Mouse (Mus musculus): ENCODE results near the gene Slk. TPM values are rescaled to one million over a fixed set of nuclear protein-coding genes. Genes with fewer than 3 reads are reported as not detected.
"Not testable (repeated sequence)": the region's sequence is repeated elsewhere in the genome, so short reads cannot be mapped to it uniquely, and the experiment has no call there.

Gene Slk
- total and polyA plus RNA-seq, 3 experiments = 21.1 to 33.6 (median 25.5) TPM

DNA sequence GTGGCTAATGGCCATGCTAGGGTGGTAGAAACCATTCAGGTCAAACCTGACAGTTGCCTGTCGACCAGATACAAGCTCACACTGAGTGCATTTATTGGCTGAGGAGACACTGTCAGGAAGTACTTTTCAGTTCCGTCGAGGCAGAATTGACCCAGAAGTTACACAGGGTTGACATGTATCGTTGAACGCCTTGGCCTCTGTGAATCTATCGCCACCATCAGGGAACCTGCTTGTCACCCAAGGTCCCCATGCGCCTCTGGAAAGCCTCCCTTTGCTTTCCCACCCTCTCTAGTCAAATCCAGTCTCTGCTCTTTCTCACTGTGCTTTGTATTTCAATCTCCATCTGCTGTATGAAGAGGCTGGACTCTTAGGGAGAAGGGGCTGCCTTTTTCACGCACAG is 13.5 kb upstream of the Slk start:
- in situ Hi-C loops (cut with MboI; ENCODE audit: low pct_ligation_motif_present, low pct_unique_long_range_greater_than_20kb, low sequenced_read_pairs) (no loop called here), dilution Hi-C loops (cut with MboI; ENCODE audit: extremely low pct_ligation_motif_present, extremely low pct_unique_long_range_greater_than_20kb, low sequenced_read_pairs) (no loop called here)
- no peak for DNase-seq (ENCODE audit: extremely low read depth)
- Histone ChIP-seq H3K4me1 (ENCODE audit: control insufficient read depth in 1 of 2, insufficient read depth in 2 of 2) (no peaks in the 10 kb centered on the region), H3K36me3 (replicated peaks in 1 of 2; ENCODE audit: control insufficient read depth in 1 of 2, insufficient read depth in 1 of 2, low read length in 1 of 2) (no peaks in the 10 kb centered on the region), H3K4me2 (ENCODE audit: insufficient read depth, low read depth, poor library complexity, severe bottlenecking) (no peak overlapping the region), H3K79me2 (replicated peaks; ENCODE audit: control insufficient read depth, extremely low read depth, insufficient read depth, poor library complexity, severe bottlenecking) (no peaks in the 10 kb centered on the region), H3K9ac (ENCODE audit: insufficient read depth, low read depth) (no peak overlapping the region), H3K27me3 (replicated peaks) (peaks cover 2% of the 10 kb centered on the region), H3K9me3 (replicated peaks; ENCODE audit: low read length) (no peaks in the 10 kb centered on the region), H3K4me3 (replicated peaks in 1 of 3; ENCODE audit: low read depth in 2 of 3, low read length in 2 of 3, poor library complexity in 1 of 3) (no peak overlapping the region), H3K27ac (ENCODE audit: insufficient read depth, low read depth) (no peak overlapping the region)
- TF ChIP-seq ZC3H11A (IDR thresholded peaks at IDR 0.05; ENCODE audit: low read depth, low read length) (no peak), GABPA (IDR thresholded peaks at IDR 0.05; ENCODE audit: insufficient replicate concordance, low read depth, low read length) (no peak)

DNA sequence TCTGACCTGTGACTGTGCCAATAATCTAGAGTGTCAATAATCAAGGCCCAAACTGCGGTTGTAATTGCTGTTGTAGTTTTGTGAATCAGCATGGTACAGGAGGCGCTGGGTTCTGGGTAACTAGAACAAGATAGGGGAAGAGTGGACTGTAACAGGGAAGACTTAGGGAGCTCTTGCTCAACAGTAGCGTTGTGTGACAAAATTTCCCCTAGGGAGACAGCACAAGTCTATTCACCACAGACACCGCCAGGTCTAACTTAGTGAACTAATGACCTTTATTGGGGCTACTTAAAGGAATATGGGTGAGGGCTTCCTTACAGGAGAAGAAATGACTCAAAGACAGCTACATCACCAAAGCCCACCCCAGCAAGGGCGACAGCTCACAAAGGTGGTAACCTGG is 9.4 kb upstream of the Slk start:
- Histone ChIP-seq H3K9me3 (replicated peaks; ENCODE audit: low read length) (no peaks in the 10 kb centered on the region), H3K27ac (ENCODE audit: insufficient read depth, low read depth) (no peak overlapping the region), H3K4me2 (ENCODE audit: insufficient read depth, low read depth, poor library complexity, severe bottlenecking) (no peak overlapping the region), H3K79me2 (replicated peaks; ENCODE audit: control insufficient read depth, extremely low read depth, insufficient read depth, poor library complexity, severe bottlenecking) (no peaks in the 10 kb centered on the region), H3K27me3 (replicated peaks) (peaks cover 3% of the 10 kb centered on the region), H3K4me3 (replicated peaks in 1 of 3; ENCODE audit: low read depth in 2 of 3, low read length in 2 of 3, poor library complexity in 1 of 3) (no peak overlapping the region), H3K9ac (ENCODE audit: insufficient read depth, low read depth) (no peak overlapping the region), H3K4me1 (ENCODE audit: control insufficient read depth in 1 of 2, insufficient read depth in 2 of 2) (no peaks in the 10 kb centered on the region; a peak in 1 of 4 replicates), H3K36me3 (replicated peaks in 1 of 2; ENCODE audit: control insufficient read depth in 1 of 2, insufficient read depth in 1 of 2, low read length in 1 of 2) (no peaks in the 10 kb centered on the region)
- TF ChIP-seq JUN (IDR thresholded peaks at IDR 0.05; ENCODE audit: insufficient read depth, low read depth, low read length) = no peak
- no peak for TF ChIP-seq ZKSCAN1 (IDR thresholded peaks at IDR 0.05; ENCODE audit: borderline replicate concordance, low read depth, low read length)
- TF ChIP-seq MEF2A (IDR thresholded peaks at IDR 0.05; ENCODE audit: borderline replicate concordance, low read depth, low read length) = no peak
- TF ChIP-seq ELF1 (IDR thresholded peaks at IDR 0.05; ENCODE audit: low read depth, low read length) = no peak
- TF ChIP-seq MAX (IDR thresholded peaks at IDR 0.05; ENCODE audit: low read length) = no peak
- TF ChIP-seq MXI1 (IDR thresholded peaks at IDR 0.05; ENCODE audit: low read depth, low read length) = no peak
- TF ChIP-seq HCFC1 (IDR thresholded peaks at IDR 0.05; ENCODE audit: low read depth, low read length) = no peak
- no peak for TF ChIP-seq E2F4 (IDR thresholded peaks at IDR 0.05; ENCODE audit: insufficient replicate concordance, low read depth, low read length)
- TF ChIP-seq NELFE (IDR thresholded peaks at IDR 0.05; ENCODE audit: low read depth, low read length) = no peak
- TF ChIP-seq POLR2AphosphoS2 (IDR thresholded peaks at IDR 0.05; ENCODE audit: low read depth, low read length) = no peak
- no peak for TF ChIP-seq ZMIZ1 (IDR thresholded peaks at IDR 0.05; ENCODE audit: low read depth, low read length)
- TF ChIP-seq NRF1 (IDR thresholded peaks at IDR 0.05; ENCODE audit: low read depth, low read length) = no peak
- TF ChIP-seq BHLHE40 (IDR thresholded peaks at IDR 0.05; ENCODE audit: low read depth, low read length) = no peak
- DNase-seq (ENCODE audit: extremely low read depth) = no peak
- in situ Hi-C loops (cut with MboI; ENCODE audit: low pct_ligation_motif_present, low pct_unique_long_range_greater_than_20kb, low sequenced_read_pairs) = no loop called here
- dilution Hi-C loops (cut with MboI; ENCODE audit: extremely low pct_ligation_motif_present, extremely low pct_unique_long_range_greater_than_20kb, low sequenced_read_pairs) = no loop called here

DNA sequence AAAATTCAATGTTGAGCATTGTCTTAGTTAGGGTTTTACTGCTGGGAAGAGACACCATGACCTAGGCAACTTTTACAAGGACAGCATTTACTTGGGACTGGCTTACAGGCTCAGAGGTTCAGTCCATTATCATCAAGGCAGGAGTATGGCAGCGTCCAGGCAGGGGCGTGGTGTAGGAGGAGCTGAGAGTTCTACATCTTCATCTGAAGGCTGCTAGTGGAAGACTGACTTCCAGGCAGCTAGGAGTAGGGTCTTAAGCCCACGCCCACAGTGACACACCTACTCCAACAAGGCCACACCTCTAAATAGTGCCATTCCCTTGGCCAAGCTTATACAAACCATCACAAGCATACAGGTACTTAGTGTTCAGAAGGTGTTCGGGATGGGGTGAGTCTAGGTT is 7.5 kb upstream of the Slk start:
- H3K4me3 ChIP-seq (replicated peaks in 1 of 3; ENCODE audit: low read depth in 2 of 3, low read length in 2 of 3, poor library complexity in 1 of 3); H3K27me3 ChIP-seq (replicated peaks); DNase-seq (ENCODE audit: extremely low read depth); H3K9me3 ChIP-seq (replicated peaks; ENCODE audit: low read length); H3K27ac ChIP-seq (ENCODE audit: insufficient read depth, low read depth); H3K4me1 ChIP-seq (ENCODE audit: control insufficient read depth in 1 of 2, insufficient read depth in 2 of 2); H3K9ac ChIP-seq (ENCODE audit: insufficient read depth, low read depth); H3K4me2 ChIP-seq (ENCODE audit: insufficient read depth, low read depth, poor library complexity, severe bottlenecking); in situ Hi-C loops (cut with MboI; ENCODE audit: low pct_ligation_motif_present, low pct_unique_long_range_greater_than_20kb, low sequenced_read_pairs); dilution Hi-C loops (cut with MboI; ENCODE audit: extremely low pct_ligation_motif_present, extremely low pct_unique_long_range_greater_than_20kb, low sequenced_read_pairs); H3K36me3 ChIP-seq (replicated peaks in 1 of 2; ENCODE audit: control insufficient read depth in 1 of 2, insufficient read depth in 1 of 2, low read length in 1 of 2); H3K79me2 ChIP-seq (replicated peaks; ENCODE audit: control insufficient read depth, extremely low read depth, insufficient read depth, poor library complexity, severe bottlenecking): not testable (repeated sequence)

Data from CH12.LX (cell line).